Mouse (Mus musculus) heart, adult 2 months (tissue): ENCODE results near the gene 3110040M04Rik.

Source experiments
- CTCF ChIP-seq: fragments of 200-600 bp; IDR thresholded peaks from 2 replicates; pipeline ENCODE4 v1.8.1; 2022; ENCODE audit warnings: antibody characterized with exemption, mild to moderate bottlenecking, moderate library complexity
- EP300 ChIP-seq: fragments of 200-500 bp; IDR thresholded peaks from 2 replicates; pipeline ENCODE4 v1.6.1; 2011; ENCODE audit warnings: low read depth, low read length, control low read depth; ENCODE audit not compliant: insufficient read depth
- POLR2A ChIP-seq: fragments of 200-500 bp; IDR thresholded peaks from 2 replicates; pipeline ENCODE4 v1.6.1; 2011; ENCODE audit warnings: mild to moderate bottlenecking, low read depth, low read length, control low read depth; ENCODE audit not compliant: insufficient read depth

DNA sequence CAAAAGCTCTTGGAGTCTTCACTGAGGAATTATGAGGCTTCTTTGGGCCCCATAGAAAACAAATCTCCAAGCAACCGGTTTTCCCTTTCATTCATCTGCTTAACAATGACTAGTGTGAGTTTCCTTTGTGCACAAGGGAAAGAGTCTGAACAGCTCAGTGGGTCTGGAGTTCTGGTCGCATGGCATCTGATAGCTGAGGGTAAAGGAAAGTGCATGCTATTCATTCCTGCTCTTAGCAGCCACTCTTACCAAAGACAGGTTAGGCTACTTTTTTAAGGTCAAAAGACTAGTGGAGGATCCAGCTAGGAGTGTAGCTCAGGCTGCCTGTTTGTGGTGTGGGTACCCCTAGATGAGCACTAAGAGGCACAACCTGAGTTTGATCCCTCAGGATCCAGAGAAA is 31.7 kb downstream of the 3110040M04Rik start:
- TF ChIP-seq EP300 (no peak), POLR2A (no peak), CTCF (no peak)
